In genomic region chr8:70447639-70448420, GRCm38 (mm10) we compare ENCODE assay signal across 8 mouse cellular contexts. TPM values are rescaled to one million over a fixed set of nuclear protein-coding genes. Genes with fewer than 3 reads are reported as not detected.
A peak's percentile ranks its signal among the peaks of the same experiment; 100 is the strongest.
DNase-seq lines count a peak whose midpoint lies in the region; ATAC-seq and TF ChIP-seq lines count a peak whose summit lies in the region.

No protein-coding gene starts in this region.

- H3K9me3 ChIP-seq in hindbrain, embryonic 16.5 days (ENCODE audit: control insufficient read depth, low read length) = no peaks in the 10 kb centered on the region
- H3K9me3 ChIP-seq in stomach, postnatal 0 days (ENCODE audit: control insufficient read depth, low read length) = no peaks in the 10 kb centered on the region

- H3K4me1 ChIP-seq in hindbrain, embryonic 16.5 days (ENCODE audit: control insufficient read depth, insufficient read depth, low read depth, low read length) = peaks cover 6% of the 10 kb centered on the region; the same call in 1 of the 2 replicates
- no peaks in the 10 kb centered on the region for H3K4me1 ChIP-seq in stomach, postnatal 0 days (replicated peaks; ENCODE audit: control insufficient read depth, insufficient read depth)

- no peak overlapping the region for H3K4me3 ChIP-seq in layer of hippocampus, adult 2 months
- H3K4me3 ChIP-seq in hindbrain, embryonic 16.5 days (ENCODE audit: low read length) = no peak overlapping the region
- no peak overlapping the region for H3K4me3 ChIP-seq in stomach, postnatal 0 days (ENCODE audit: low read depth, low read length)

- no peaks in the 10 kb centered on the region for H3K27me3 ChIP-seq in hindbrain, embryonic 16.5 days (replicated peaks; ENCODE audit: control insufficient read depth, insufficient read depth, low read length)
- H3K27me3 ChIP-seq in stomach, postnatal 0 days (ENCODE audit: control insufficient read depth, insufficient read depth, low read length) = no peaks in the 10 kb centered on the region

- H3K36me3 ChIP-seq in hindbrain, embryonic 16.5 days (ENCODE audit: control insufficient read depth, insufficient read depth, low read length) = peaks cover 15% of the 10 kb centered on the region
- peaks cover 11% of the 10 kb centered on the region; the same call in 1 of the 2 replicates for H3K36me3 ChIP-seq in stomach, postnatal 0 days (ENCODE audit: control insufficient read depth, insufficient read depth, low read length)

- H3K4me2 ChIP-seq in hindbrain, embryonic 16.5 days (ENCODE audit: low read length) = no peak overlapping the region; the same call in 1 of the 2 replicates
- H3K4me2 ChIP-seq in stomach, postnatal 0 days (replicated peaks; ENCODE audit: low read depth) = no peak overlapping the region

- peak overlapping the region; percentile 11; the same call in 1 of the 2 replicates for H3K27ac ChIP-seq in layer of hippocampus, adult 2 months
- peak overlapping the region; percentile 61; the same call in 1 of the 2 replicates for H3K27ac ChIP-seq in hindbrain, embryonic 16.5 days (ENCODE audit: low read depth, low read length)
- peak overlapping the region; percentile 56 for H3K27ac ChIP-seq in stomach, postnatal 0 days (replicated peaks)

- TF ChIP-seq EP300 in stomach, postnatal 0 days (optimal IDR thresholded peaks at IDR 0.05) = no peak

- no peak overlapping the region; the same call in 1 of the 2 replicates for H3K9ac ChIP-seq in hindbrain, embryonic 16.5 days (ENCODE audit: low read depth, low read length)
- H3K9ac ChIP-seq in stomach, postnatal 0 days (ENCODE audit: low read length) = no peak overlapping the region

- 58% methylated on average over 19 of the region's 19 CpGs for WGBS in hindbrain, embryonic 16.5 days
- WGBS in stomach, postnatal 0 days = 53% methylated on average over 18 of the region's 19 CpGs

- DNase-seq in adrenal gland, adult 2 months = peak; percentile 54
- DNase-seq in adrenal gland, adult 18-20 months (ENCODE audit: low spot score in 2 of 2) = no peak
- DNase-seq in layer of hippocampus, adult 2 months (ENCODE audit: low spot score in 2 of 2) = peak; percentile 59
- no peak for DNase-seq in layer of hippocampus, adult 9-10 months (ENCODE audit: low spot score)
- DNase-seq in cerebellum, adult 9-11 months = peak; percentile 67
- DNase-seq in stomach, postnatal 0 days (ENCODE audit: low spot score) = peak; percentile 29

- peak; percentile 88 for ATAC-seq in hindbrain, embryonic 16.5 days
- ATAC-seq in stomach, postnatal 0 days (ENCODE audit: low FRiP score, low TSS enrichment) = peak; percentile 27; the same call in 1 of the 2 replicates
- ATAC-seq in activated CD4-positive, CD25-positive, alpha-beta regulatory T cell, adult 4 months = no peak

- TF ChIP-seq CTCF in layer of hippocampus, adult 2 months (conservative IDR thresholded peaks at IDR 0.05) = peak; percentile 55
- peak; percentile 50 for TF ChIP-seq CTCF in stomach, postnatal 0 days (IDR thresholded peaks at IDR 0.05; ENCODE audit: low read depth)

RNA-seq across cellular contexts. Expression of gene Crtc1, which starts 8.5 kb away (rescaled TPM):
- 10 to 100 TPM; 20.6 to 25.0 TPM for total RNA-seq in adrenal gland, adult 2 months (2021)
- polyA plus RNA-seq in adrenal gland, adult 2 months (2012; rRNA removed) = 48.5 and 50.5 TPM in 2 replicates
- total RNA-seq in adrenal gland, adult 18-20 months (2021) = 10 to 100 TPM; 19.3 to 22.3 TPM
- total RNA-seq in layer of hippocampus, adult 2 months (2021) = 100 to 1,000 TPM; 191 to 208 TPM
- polyA plus RNA-seq in hindbrain, embryonic 16.5 days (2015; fragmentation: Nextera tagmentation; extraction: Ambion mirVana) = 45.9 and 55.1 TPM in 2 replicates
- polyA plus RNA-seq in stomach, postnatal 0 days (2015; fragmentation: Nextera tagmentation; extraction: Ambion mirVana) = 8.0 and 8.4 TPM in 2 replicates
- polyA plus RNA-seq in activated CD4-positive, CD25-positive, alpha-beta regulatory T cell, adult 4 months (2017; shearing (Covaris generic)) = 1 to 10 TPM; 7.1 to 8.4 TPM

RNA-seq across cellular contexts. Expression of gene Klhl26, which starts 28.9 kb away (rescaled TPM):
- total RNA-seq in adrenal gland, adult 2 months (2021) = 10 to 100 TPM; 21.7 to 25.8 TPM
- polyA plus RNA-seq in adrenal gland, adult 2 months (2012; rRNA removed) = 119 and 121 TPM in 2 replicates
- total RNA-seq in adrenal gland, adult 18-20 months (2021) = 10 to 100 TPM; 26.0 to 27.0 TPM
- total RNA-seq in layer of hippocampus, adult 2 months (2021) = 10 to 100 TPM; 56.8 to 60.2 TPM
- polyA plus RNA-seq in hindbrain, embryonic 16.5 days (2015; fragmentation: Nextera tagmentation; extraction: Ambion mirVana) = 36.1 and 37.5 TPM in 2 replicates
- 10.4 and 12.4 TPM in 2 replicates for polyA plus RNA-seq in stomach, postnatal 0 days (2015; fragmentation: Nextera tagmentation; extraction: Ambion mirVana)
- 1 to 10 TPM; 7.2 to 9.5 TPM for polyA plus RNA-seq in activated CD4-positive, CD25-positive, alpha-beta regulatory T cell, adult 4 months (2017; shearing (Covaris generic))

RNA-seq across cellular contexts. Expression of gene Tmem59l, which starts 39.3 kb away (rescaled TPM):
- 10 to 100 TPM; 16.8 to 24.3 TPM for total RNA-seq in adrenal gland, adult 2 months (2021)
- polyA plus RNA-seq in adrenal gland, adult 2 months (2012; rRNA removed) = 42.9 and 55.8 TPM in 2 replicates
- 10 to 100 TPM; 20.4 to 26.4 TPM for total RNA-seq in adrenal gland, adult 18-20 months (2021)
- 100 to 1,000 TPM; 321 to 339 TPM for total RNA-seq in layer of hippocampus, adult 2 months (2021)
- 164 and 190 TPM in 2 replicates for polyA plus RNA-seq in hindbrain, embryonic 16.5 days (2015; fragmentation: Nextera tagmentation; extraction: Ambion mirVana)
- 2.4 and 2.8 TPM in 2 replicates for polyA plus RNA-seq in stomach, postnatal 0 days (2015; fragmentation: Nextera tagmentation; extraction: Ambion mirVana)
- polyA plus RNA-seq in activated CD4-positive, CD25-positive, alpha-beta regulatory T cell, adult 4 months (2017; shearing (Covaris generic)) = under 1 TPM in 1 of 2 experiments, not detected in 1; 0.22 TPM

RNA-seq across cellular contexts. Expression of gene Crlf1, which starts 45.1 kb away (rescaled TPM):
- 1 to 10 TPM in 1 of 2 experiments, under 1 TPM in 1; 0.58 to 1.4 TPM for total RNA-seq in adrenal gland, adult 2 months (2021)
- polyA plus RNA-seq in adrenal gland, adult 2 months (2012; rRNA removed) = 0.58 and 1.2 TPM in 2 replicates
- total RNA-seq in adrenal gland, adult 18-20 months (2021) = 1 to 10 TPM in 1 of 2 experiments, under 1 TPM in 1; 0.74 to 1.6 TPM
- 10 to 100 TPM; 44.5 to 47.1 TPM for total RNA-seq in layer of hippocampus, adult 2 months (2021)
- polyA plus RNA-seq in hindbrain, embryonic 16.5 days (2015; fragmentation: Nextera tagmentation; extraction: Ambion mirVana) = 9.3 and 15.5 TPM in 2 replicates
- 5.8 and 6.5 TPM in 2 replicates for polyA plus RNA-seq in stomach, postnatal 0 days (2015; fragmentation: Nextera tagmentation; extraction: Ambion mirVana)
- not detected for polyA plus RNA-seq in activated CD4-positive, CD25-positive, alpha-beta regulatory T cell, adult 4 months (2017; shearing (Covaris generic))

RNA-seq across cellular contexts. Expression of gene Rex1bd, which starts 58.7 kb away (rescaled TPM):
- 100 to 1,000 TPM; 148 to 164 TPM for total RNA-seq in adrenal gland, adult 2 months (2021)
- 327 and 373 TPM in 2 replicates for polyA plus RNA-seq in adrenal gland, adult 2 months (2012; rRNA removed)
- 100 to 1,000 TPM; 155 to 174 TPM for total RNA-seq in adrenal gland, adult 18-20 months (2021)
- total RNA-seq in layer of hippocampus, adult 2 months (2021) = 10 to 100 TPM; 93.9 to 98.1 TPM
- polyA plus RNA-seq in hindbrain, embryonic 16.5 days (2015; fragmentation: Nextera tagmentation; extraction: Ambion mirVana) = 173 and 192 TPM in 2 replicates
- polyA plus RNA-seq in stomach, postnatal 0 days (2015; fragmentation: Nextera tagmentation; extraction: Ambion mirVana) = 119 and 122 TPM in 2 replicates
- 10 to 100 TPM; 89.0 to 95.4 TPM for polyA plus RNA-seq in activated CD4-positive, CD25-positive, alpha-beta regulatory T cell, adult 4 months (2017; shearing (Covaris generic))

Comparison
In these comparisons a context has a peak if more than half of its experiments do, and no peak if none do; other contexts are left out.
1. DNase-seq: peak in adrenal gland, adult 2 months (single experiment), layer of hippocampus, adult 2 months (2 of 2), cerebellum, adult 9-11 months (single experiment) and stomach, postnatal 0 days (single experiment); none in adrenal gland, adult 18-20 months (0 of 2) and layer of hippocampus, adult 9-10 months (single experiment).
2. H3K27ac ChIP-seq: peak in every context shown above with its lines; median percentile 61 in hindbrain, embryonic 16.5 days; 56 in stomach, postnatal 0 days; 11 in layer of hippocampus, adult 2 months.
3. RNA of gene Tmem59l, which starts 39.3 kb away (polyA plus RNA-seq): 164 to 190 TPM in hindbrain, embryonic 16.5 days and 42.9 to 55.8 TPM in adrenal gland, adult 2 months; 2.4 to 2.8 TPM in stomach, postnatal 0 days and 0.22 TPM in activated CD4-positive, CD25-positive, alpha-beta regulatory T cell, adult 4 months; every median in the first group is over 10 times any median in the second.